Mouse (Mus musculus): ENCODE measurements around the gene Dpm2.

Dpm2 gene

DNA sequence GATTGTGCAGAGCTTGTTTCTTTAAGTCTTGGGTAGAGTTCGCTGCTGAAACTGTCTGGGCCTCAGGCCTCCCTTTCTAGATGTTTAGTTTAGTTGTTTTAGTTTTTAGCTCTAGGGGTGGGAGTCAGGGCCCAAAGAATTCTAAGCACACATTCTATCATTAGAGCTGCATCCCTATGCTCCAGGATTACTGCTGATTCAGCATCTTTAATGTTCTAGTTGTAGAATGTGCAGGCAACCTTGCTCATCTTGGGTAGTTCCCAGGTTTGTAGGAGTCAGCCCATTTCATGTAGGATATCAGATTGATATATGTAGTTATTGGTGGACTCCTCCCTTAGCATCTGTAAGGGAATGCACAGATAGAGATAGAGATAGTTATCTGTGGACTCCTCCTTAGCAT is 46.5 kb downstream of the Dpm2 start:
- DNase-seq (ENCODE audit: low spot score), result no peak

DNA sequence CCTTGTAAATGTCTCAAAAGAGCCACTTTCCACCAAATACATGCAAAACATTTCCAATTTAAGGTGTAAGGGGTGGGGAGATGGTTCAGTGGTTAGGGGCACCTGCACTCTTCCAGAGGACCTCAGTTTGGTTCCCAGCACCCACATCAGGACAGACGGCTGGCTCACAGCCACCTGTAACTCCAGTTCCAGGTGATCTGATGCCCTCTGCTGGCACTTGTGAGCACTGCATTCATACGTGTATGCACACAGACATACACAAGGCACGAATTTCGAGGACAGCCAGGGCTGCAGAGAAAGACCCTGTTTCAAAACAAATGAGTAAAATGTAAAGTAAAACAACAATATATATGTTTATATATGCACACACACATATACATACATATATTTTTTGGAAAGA is 46.9 kb downstream of the Dpm2 start:
- no peak for DNase-seq (ENCODE audit: low spot score)

DNA sequence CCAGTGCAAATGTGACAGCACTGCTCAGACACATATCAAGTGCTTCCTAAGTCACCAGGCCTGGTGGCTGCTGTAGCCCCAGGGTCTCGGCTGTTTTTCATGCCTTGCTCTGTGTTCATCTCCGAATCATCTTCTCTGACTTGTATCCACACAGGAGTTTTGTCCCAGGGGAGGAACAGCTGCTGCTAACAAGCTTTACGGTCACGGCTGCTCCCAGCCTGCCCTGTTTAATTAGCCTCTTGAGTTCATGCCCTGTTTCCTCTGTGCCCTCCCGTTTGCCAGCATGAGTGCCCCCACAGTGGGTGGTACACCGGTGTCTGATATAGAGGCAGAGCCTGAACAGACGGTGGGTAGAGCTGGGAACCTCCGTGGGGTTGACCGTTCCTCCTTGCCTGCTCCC is 47.4 kb downstream of the Dpm2 start:
- DNase-seq (ENCODE audit: low spot score), result no peak

DNA sequence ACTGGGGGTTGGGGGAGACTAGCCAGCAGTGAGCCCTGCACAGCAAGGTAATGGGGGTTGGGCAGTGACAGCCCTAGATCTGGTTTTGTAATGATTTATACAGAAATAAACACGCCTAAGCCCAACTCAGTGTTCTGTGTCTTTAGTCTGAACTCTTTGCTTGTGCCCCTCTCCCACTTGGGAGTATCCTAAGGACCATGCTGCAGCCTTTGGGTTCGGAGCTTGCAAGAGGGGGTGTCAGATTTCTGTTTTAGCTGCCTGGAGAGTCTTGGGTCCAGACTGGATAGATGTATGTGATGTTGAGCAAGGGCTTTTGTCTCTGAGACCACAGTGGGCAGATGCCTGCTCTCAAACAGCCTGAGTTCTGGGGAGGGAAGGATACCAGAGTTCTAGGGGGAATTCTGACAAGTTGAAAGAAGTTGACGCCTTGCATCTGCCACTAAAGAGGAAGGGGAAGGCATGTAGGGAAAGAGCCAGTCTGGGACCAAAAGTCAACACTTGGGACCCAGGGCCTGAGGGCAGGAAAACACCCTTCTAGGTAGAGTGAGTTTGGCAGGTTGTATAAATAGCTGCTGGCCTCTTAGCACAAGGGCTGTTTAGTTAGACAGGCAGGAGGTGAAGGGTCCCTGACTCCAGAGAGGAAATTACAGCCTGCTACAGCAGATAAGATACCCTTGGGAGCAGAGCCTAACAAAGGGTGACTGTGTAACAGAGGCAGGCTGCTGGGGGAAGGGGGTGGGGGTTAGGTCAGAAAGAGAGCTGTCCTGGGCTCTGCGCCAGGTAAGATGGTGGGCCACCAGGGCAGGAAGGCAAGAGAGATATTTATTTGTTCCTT is 50.2 kb downstream of the Dpm2 start:
- DNase-seq (ENCODE audit: low spot score), result peak; percentile 75

DNA sequence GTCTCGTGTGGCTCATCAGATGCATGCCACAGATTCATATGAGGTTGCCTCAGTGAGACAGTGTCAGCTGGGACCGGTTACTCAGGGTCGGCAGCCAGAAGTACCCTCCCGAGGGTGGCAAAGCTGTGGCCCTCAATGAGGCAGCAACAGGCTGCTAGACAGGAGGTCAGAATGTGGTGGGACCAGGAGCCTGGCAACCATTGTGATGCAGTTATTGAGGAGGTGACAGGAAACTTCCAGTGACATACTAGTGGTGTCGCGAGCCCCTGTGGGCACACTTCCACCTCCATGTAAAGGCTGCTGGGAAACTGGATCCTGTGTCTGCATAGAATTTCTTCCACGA is 50.8 kb downstream of the Dpm2 start, which contains the start of gene Ak1:
Gene Ak1, plus strand, starts transcription at position 242 of the 343 bp plus-strand sequence.
- no peak for DNase-seq (ENCODE audit: low spot score)

Data from embryo, embryonic 10.5 days (tissue).